Mouse (Mus musculus): ENCODE data around the gene Grxcr1.

Grxcr1 gene

DNA sequence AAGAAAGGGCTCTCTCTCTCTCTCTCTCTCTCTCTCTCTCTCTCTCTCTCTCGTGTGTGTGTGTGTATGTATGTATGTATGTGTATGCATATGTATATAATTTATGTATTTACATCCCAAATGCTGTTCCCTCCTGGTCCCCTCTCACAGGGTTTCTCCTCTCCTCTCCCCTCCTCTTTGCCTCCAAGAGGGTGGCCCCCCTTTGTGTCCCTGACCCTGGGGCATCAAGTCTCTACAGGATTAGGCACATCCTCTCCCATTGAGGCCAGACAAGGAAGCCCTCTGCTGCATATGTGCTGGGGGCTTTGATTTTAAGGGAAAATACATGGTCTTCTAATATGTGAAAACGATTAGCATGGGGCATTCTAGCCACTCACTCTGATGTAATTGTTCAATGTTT lies 61.5 kb downstream of the Grxcr1 start:
- no peak for DNase-seq (ENCODE audit: low spot score)

DNA sequence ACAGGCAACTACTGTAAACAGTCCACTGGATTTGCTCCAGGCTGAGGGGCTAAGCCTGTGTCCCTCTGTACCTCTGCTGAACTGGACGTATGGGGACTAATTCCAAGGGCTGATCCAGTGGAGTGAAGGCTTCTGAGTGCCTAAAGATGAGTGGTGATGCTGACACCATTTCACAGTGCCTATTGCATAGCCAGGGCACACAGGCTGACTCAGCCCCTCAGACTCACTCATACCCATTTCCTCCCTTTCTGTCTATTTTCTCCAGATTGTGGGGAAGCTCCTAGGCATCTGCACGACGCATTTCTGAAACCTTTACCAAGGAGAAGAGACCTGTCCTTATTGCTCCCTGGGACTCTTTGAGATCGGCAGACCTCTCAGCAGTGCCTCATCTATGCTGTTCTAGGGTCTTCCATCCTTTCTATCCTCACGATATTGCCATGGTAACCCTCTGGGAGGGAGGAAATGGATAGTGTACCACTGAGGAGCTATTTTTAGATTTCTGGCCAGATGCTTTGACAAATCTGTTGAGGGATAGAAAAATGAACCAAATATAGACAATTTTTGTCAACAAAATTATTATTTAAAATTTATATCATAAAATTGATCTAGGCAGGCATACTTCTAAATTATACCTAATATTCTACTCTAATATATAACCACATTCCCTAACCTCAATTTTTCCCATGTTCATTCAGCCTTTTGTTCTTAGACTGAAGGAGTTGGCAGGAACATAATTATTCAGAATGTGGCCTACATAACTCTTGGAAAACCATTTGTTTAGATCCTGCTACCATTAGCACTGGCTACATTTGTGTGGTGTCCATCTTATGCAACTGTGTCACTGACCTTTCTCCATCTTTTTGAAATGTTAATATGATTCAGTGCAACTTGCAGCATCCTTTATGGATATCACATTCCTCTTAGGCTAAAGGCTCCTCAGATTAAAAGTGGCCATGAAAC lies 66.3 kb downstream of the Grxcr1 start:
- no peak for DNase-seq (ENCODE audit: low spot score)

DNA sequence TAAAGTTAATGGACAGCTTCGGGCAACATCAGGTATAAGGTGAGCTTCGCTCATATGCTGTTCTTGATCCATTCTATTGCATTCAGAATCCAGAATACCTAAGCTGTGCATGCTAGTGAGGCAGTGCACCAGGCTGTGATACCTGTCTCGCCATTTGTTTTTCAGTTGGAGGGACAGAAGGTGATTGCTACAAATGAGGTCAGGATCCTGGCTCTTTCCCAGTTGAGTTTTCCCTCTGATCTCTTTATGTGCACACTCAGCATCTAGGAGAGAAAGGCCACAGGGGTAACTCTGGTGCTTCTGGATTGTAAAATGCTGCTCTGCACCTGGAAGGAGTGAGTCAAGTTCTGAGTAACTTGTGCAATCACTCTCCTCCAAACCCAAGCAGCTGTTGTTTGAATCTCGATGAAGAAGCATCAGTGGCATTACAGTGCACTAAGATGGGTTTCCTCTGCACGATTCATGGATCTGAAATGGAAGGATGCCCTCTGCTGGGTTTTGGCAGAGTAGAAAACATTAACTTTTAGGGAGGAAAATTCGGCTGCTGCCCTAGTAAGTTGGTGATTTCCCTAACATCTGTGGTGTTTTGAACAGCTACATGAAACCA lies 80.9 kb downstream of the Grxcr1 start:
- peak; percentile 23 for DNase-seq (ENCODE audit: low spot score)

DNA sequence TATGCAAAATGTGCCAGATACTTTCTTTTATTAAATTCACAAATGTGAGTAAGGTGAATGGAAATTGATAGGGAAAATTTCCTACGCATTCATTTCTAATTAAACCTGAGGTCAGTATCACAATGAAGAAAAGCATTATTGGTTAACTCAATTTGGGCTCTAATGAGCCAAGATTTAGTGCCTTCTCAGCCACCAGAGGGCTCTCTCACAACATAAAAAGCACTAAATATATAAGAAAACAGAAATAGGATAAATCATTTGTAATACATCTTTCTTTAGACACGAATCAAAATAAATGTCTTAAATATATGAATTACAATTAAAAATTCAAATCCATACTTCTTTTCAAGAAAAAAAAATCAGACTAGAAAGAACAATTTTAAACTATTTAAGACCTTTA lies 89.2 kb downstream of the Grxcr1 start:
- peak; percentile 29 for DNase-seq (ENCODE audit: low spot score)

DNA sequence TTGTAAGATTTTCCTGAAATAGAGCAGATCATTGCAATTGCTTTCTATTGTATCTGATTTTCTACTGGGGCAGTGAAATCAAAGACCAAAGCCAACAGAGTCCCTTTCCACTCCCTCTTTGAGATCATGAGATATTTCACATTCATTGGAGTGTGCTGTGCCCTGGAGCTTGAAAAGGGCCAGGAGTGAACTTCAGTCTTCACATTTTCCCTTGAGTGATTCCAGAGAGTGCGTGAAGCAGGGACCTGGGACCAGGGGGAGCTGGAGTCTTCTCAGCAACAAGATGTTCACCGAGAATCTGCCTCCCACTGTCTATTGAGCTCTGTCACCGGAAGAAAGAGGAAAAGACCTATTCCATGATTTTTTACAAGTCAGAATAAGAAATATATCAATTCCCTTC lies 91.2 kb downstream of the Grxcr1 start:
- DNase-seq (ENCODE audit: low spot score), result no peak

DNA sequence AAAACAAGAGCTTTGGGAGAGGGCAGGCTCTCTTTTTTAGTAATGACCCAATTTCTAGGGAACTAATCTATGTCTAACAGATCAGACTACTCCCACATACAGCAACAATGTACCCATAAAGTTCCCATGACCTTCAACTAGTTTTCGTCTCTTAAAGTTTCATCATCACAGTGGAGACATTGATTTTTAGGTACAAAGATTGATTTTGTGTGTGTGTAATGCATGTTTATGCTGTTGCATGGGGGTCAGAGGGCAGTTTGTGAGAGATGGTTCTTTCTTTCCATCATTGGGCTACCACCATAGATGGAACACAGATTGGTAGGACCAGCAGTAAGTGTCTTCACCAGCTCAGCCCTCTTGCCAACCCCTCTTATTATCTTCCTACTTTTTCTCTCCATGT lies 93.8 kb downstream of the Grxcr1 start:
- DNase-seq (ENCODE audit: low spot score), result no peak

DNA sequence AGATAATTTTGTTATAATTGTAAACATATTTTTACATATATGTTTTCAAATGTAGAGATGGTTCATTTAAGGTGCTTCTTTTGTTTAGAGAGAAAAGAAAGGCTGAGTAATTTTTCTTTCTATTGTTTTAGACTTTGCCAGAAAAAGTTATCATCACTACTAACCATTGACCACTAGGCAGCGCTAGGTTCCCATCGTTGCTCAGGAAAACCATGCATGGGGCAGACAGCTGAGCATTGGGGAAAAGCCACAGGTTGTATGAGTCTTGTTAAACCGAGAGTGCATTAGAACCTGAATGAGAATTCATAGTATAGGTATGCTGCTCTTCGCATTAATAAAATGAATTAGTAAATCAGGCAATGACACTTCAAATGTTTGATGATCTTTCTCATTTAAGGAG lies 96.8 kb downstream of the Grxcr1 start:
- DNase-seq (ENCODE audit: low spot score), result peak; percentile 74

DNA sequence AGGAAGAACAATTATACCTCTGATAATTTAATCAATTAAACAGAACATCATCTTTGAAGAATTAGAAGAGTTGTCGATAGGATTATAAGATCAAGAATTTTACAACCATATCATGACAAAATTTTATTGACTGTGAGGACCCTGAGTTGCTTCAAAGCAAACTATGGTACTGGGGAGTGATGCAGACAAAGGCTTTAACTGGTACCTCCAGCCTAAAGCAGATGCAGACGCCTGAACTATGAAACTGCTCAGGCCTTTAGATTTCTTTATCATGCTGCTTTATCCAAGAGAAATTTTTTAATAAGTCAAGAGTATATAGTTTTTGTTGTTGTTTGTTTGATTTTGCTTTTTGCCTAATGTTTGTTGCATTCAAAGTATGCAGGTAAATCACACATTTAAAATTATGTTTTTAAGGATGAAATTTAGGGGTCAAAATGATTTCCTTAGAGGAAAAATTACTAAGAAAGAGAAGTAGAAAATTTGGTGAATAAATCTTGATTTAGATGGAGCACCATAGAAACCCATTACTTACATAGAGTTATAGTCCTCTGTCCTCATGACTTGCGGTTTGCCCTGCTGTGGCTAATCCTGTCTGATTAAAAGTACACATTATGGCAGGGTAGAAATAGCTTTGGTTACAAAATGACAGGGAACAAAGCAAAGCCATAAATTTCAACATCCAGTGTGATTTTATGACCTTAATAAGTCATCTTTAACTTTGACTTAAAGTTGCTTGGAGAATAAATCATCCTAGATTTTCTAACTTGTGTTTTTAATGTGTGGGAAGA lies 97.4 kb downstream of the Grxcr1 start:
- DNase-seq (ENCODE audit: low spot score), result no peak

DNA sequence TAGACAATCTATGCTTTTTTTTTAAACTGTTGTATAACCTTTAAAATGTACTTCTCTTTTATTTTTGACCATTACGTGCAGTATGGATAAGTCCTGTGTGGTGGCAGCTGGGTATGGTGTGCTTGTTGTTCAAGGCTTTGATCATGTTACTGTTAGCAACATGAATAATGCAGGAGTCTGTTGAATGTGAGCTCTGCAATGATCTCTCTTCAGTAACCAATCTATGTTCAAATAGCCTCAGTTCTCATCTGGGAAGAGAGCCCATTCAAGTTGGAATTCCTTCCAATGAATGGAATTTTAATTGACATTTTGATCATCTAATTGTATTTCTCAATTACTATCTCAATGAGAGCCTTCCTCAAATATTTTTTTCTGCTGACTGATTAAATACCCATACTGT lies 115.2 kb downstream of the Grxcr1 start:
- DNase-seq (ENCODE audit: low spot score), result no peak

DNA sequence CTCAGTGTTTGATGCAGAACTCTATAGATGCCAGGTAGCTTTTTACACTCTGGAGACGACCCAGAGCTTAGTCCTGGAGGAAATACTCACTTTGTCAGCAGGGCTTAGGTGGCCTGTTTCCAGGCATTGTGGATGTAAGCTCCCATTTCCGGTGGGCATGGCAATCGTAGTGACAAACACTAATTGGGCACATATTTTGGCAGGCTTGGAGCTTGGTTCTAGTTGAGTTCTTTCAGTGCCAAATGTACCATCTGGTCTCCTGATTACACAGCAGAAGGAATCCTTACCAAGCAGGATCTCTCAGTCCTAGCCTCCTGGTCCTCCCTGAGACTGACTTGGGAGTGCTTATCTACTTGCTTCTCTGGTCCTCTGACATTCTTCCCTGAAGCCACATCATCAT lies 118.3 kb downstream of the Grxcr1 start:
- no peak for DNase-seq (ENCODE audit: low spot score)

DNA sequence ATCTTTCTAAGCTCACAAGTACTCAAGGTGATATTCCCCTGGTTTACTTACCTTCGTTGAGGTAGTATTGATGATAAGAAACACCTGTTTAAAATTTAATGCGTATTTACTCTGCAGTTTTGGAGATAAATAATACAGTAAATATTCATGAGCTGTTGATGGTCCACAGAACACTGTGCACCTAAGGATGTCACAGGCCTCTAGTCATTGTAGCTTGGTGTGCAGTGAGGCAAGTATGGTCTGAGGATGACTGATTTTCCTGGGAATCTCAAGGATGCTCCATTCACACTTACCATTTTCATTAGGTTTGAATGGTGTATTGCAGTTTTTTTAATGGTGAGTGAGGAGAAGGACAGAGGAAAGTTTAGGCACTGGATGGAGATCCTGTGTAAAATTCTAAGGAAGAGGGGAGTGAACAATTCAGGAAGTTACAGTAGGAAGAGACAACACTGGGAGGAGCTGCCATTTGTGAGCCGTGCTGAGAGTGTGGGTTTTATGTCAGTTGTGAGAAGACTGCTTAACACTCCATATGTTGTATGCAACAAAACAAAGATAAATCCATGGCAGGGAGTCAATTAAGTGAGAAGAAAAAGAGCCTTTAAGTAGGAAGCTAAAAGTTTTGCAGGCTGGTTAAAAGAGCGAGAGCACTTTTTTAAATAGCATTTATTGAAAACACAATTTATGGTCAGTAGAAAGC lies 118.9 kb downstream of the Grxcr1 start:
- no peak for DNase-seq (ENCODE audit: low spot score)

DNA sequence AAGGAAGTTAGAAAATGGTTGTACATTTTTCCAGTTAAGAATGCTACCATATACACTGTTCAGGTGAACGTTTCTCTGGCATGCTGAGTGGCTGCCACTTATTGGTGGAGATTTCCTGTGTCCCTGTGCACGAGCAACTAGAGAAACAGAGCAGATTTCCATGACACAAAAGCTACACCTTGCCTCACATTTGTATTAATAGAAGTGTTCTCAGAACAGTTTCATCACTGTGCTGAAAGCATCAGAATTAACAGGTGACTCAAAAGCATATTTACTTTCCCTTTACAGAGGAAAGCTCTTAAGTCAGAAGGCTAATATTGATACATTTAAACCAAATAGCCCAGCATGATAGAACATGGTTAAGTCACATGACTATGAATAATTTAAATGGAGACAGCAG lies 130.9 kb downstream of the Grxcr1 start:
- DNase-seq (ENCODE audit: low spot score), result no peak

DNA sequence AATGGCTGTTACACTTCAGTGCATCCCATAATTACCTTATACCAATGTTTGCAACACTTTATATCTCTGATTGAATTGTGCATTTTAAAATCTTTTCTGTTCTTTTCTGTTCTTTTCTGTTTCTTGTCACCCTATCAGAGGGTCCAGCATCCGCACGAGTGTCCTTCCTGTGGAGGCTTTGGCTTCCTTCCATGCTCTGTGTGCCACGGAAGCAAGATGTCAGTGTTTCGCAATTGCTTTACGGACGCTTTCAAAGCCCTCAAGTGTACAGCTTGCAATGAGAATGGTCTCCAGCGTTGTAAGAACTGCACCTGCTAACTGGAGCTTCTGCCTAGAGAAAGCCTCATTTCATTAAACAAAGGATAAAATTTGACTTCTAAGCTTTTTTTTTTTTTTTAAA lies 134.3 kb downstream of the Grxcr1 start:
- no peak for DNase-seq (ENCODE audit: low spot score)
